Mouse (Mus musculus) erythroid progenitor cell, adult 5-6 weeks (primary cell): ENCODE results near the gene Babam2. TPM values are rescaled to one million over a fixed set of nuclear protein-coding genes. Genes with fewer than 3 reads are reported as not detected.
A peak's percentile ranks its signal among the peaks of the same experiment; 100 is the strongest.
"Not testable (repeated sequence)": the region's sequence is repeated elsewhere in the genome, so short reads cannot be mapped to it uniquely, and the experiment has no call there.

Experiments used
- ATAC-seq: replicated peaks from 2 replicates; pipeline ENCODE4 v1.8.0; 2016; ENCODE audit warnings: moderate number of reproducible peaks, mild to moderate bottlenecking, moderate TSS enrichment, inconsistent platforms; ENCODE audit not compliant: poor library complexity, low FRiP score, severe bottlenecking
- total RNA-seq, 2 experiments: library from RNA; stranded (forward) in 1 of 2; stranded (reverse) in 1 of 2; fragments of 150-400 nt in 1 of 2; fragments of 186-747, 209-891 nt in 1 of 2; gene quantifications; 2 replicates each; pipeline versions ENCODE4 v1.2.3 to v1.2.4; 2015 to 2017; ENCODE audit warnings: low replicate concordance in 2 of 2

Gene Babam2
- total RNA-seq, 2 experiments from 2014 or later = 31.0 to 46.9 TPM

- no peak for ATAC-seq
Observed at GRCm38 (mm10) chr5:31820801-31821200, 123.3 kb downstream of the Babam2 start.

DNA sequence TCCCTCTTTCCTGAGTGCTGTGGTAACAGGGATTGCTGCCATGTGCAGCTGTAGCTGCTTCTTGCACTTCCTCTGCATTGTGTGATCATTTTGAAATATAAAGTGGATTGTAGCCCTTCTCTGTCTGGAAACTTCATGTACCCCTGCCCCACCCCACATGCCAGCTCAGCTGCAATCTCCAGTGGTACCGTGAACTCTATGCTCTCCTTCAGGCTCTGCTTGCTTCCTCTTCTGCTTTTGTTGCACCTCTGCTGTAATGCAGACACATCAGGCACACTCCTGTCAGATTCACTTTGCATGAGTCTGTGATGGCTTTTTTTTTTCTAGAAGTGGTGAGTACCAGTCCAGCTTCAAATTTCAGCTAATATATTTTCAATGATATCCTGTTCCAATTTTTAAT lies 123.7 kb downstream of the Babam2 start:
- ATAC-seq = no peak

GRCm38 (mm10) chr5:31823673-31824072 lies 126.2 kb downstream of the Babam2 start:
- ATAC-seq = no peak

DNA sequence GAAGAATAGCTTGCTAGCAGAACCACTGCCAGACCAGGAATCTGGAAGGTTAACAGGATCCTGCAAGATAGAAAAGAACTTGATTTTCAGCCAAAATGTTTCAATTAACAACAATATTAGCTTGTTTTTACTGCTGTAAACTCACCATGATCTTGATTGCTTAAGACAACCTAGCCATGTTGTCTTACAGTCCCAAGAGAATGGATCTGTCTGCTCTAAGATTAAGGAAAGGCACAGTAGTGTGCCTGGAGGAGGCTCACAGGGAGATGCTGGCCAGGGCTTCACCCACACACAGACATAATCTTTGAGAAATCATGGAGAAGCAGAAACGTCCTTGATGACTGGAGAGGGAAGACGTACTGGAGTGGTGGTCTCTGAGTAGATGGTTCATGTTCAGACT lies 126.6 kb downstream of the Babam2 start:
- no peak for ATAC-seq

GRCm38 (mm10) chr5:31827304-31827703 lies 129.8 kb downstream of the Babam2 start:
- ATAC-seq = no peak

DNA sequence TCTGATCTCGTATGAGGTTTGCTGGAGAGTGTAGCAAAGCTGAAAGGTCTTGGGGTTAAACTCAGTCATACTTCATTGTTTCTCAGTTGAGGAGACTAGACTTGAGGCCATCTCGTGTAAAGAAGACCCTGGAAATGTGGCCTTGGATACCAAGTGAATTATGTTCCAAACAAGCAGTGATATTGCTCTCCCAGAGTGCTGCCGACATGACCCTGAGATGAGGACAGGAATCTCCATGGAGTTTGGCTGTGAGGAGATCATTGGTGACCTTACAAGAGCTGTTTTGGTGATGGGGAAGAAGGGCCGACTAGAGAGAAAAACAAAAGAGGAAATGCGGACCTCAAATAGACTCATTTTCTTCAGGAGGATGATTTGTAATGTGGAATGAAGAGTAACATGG lies 130.4 kb downstream of the Babam2 start:
- no peak for ATAC-seq

DNA sequence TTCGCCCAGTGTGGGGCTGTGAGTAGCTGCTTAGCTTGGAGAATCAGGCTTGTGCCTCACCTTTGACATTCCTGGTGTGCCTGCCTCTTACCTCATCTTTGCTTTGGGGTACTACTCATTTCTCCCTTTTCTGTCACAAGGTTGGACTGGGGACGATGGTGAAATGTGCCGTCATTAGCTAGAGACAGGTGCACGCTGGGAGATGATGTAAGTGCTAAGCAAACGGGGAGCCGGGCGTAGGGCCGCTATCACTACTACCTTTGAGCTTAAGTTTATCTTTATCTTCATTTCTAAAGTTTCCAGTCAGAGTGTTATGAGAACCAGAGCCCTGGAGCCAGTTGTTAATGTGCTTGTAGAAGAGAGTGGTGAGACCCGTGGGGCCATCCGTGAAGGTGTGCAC lies 131.3 kb downstream of the Babam2 start:
- ATAC-seq = no peak

- no peak for ATAC-seq
Observed at GRCm38 (mm10) chr5:31829588-31829987, 132.1 kb downstream of the Babam2 start.

DNA sequence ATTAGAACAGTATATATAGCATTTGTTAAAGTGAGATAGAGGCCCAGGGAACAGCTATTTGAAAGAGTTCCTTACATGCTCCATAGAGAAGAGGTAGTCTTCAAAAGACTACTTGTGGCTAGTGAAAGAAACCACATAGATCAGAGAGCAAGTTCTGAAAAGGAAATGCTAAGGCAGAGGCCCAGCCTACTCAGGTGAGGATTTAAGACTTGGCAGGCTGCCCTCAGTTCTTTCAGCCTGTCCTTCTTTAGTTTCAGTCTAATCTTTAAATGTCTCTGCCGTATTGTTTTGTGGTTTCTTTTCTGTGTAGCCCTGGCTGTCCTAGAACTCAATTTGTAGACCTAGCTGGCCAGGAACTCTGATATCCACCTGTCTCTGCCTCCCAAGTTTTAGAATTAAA lies 134.1 kb downstream of the Babam2 start:
- no peak for ATAC-seq

DNA sequence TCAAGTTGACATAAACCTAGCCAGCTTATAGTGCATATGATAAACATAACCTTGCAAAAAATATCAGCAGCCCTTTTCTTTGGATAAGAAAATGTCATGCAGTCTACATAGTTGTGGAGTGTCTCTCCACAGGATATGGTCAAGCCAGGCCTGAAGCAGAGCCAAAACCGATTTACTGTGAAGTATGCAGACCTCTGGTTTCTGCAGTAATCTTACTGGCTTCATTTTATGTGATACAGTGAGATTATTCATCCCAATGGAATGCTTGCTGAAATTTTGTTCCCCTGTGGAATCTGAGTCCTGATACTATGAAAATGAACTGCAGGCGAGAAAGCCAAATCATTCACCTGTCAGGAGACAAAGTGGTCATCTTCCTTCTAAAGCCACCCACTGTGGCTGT lies 138.2 kb downstream of the Babam2 start:
- no peak for ATAC-seq

DNA sequence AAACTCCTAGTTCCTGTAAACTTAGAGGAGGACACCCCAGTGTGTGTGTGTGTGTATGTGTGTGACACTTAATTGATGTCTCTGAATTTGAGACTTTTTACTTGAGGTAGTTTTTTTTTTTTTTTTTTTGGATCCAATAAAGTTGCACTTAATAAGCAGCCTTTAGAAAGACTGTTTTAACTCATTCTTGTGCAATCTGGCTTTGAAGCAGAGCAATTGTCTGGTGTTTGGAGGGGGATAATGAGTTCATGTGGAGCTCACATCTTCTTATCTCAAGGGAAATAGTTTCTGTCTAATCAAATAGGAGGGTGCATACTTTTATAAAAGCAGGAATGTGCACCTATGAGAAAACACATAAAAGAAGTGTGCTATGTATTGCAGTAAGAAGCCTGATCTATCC lies 142.5 kb downstream of the Babam2 start:
- ATAC-seq = no peak

DNA sequence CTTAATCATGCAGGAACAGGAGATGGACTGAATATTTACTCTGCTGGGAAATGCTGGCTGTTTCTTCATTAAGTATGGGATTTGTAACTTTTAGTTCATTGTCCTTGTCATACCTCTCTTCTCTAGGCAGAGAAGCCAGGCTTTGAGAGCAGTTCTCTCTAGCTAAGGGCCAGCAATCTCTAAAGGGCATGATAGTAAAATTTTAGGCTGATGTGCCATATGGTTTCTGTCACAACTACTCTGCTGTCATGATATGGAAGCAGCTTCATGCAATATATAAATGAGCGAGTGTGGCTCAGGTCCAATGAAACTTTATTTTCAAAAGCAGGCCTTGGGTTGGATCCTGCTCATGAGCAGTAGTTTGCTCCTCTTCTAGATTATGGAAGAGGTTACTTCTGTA lies 142.9 kb downstream of the Babam2 start:
- no peak for ATAC-seq

- ATAC-seq = no peak
Observed at GRCm38 (mm10) chr5:31844856-31845255, 147.4 kb downstream of the Babam2 start.

GRCm38 (mm10) chr5:31846971-31847370 lies 149.5 kb downstream of the Babam2 start:
- ATAC-seq = no peak

DNA sequence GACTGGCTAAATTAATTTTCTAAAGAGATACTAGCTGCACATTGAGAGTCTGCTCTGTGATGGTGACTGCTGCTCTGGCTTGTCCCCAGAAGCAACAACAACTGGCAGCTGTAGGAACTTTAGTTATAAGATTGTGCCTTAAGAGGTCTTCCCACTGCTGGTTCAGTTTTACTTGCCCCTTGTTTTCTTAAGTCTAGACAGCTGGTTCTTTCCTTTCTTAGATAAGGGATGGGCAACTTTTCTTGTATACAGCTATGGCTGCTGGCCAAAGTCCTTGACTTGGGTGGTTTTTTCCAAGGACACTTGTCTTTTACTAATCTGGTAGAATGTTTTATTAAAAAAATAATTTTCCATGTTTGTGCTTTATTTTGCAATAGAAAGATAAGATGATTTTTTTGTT lies 151.5 kb downstream of the Babam2 start:
- no peak for ATAC-seq

DNA sequence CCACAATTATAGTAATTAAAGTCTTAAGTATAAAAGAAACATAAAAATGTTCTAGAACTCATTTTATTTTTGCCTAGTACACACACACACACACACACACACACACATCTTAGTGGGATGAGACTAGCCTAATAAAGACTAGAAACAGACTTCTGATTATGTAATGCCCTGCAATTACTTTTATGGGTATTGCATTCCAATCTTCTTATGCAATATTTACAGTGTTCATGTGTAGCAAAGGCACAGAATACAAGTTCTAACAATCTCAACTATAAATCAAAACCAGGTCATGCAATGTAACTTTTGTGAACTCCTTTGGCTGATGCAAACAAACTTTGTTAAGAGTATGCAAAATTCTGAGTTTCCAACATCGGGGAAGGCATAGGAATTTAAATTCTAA lies 155.3 kb downstream of the Babam2 start:
- no peak for ATAC-seq

DNA sequence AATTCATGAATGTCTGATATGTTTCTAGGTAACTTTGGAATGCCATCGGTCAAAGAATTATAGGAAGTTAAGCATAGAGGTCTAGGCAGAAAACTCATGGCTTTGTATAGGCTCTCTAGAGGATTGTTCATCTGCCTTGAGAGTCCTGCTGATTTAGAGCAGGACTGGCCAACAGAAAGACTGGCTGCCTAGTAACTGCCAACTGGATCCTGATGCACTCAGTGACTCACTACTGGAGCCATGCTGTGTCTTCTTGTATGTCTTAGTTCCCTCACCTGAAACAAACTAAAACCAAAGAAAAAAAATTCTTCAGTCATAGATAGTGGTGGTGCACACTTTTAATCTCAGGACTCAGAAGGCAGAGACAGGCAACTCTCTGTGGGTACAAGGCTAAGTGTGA lies 156.3 kb downstream of the Babam2 start:
- ATAC-seq = no peak

DNA sequence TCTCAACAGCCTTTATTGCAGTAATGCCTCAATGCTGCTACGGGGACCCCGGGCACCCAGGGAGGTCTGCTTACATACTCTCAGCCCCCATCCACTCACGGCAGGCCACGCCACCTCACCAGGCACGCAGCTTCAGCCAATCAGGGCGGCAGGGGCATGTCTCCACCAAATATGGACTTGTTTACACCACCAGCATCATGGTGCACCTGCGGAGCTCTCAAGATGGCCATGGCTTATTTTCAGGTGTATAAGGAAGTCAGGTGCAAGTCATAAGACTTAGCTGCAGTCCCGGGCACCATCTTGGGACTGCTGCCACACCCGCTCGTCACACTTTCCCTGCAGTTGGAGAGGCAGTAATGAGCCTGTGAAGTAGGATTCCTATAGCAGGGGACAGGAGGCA lies 161.4 kb downstream of the Babam2 start:
- not testable (repeated sequence) for ATAC-seq

- no peak for ATAC-seq
Observed at GRCm38 (mm10) chr5:31860426-31860825, 162.9 kb downstream of the Babam2 start.

- 0 out of 2 replicates have a peak, but pooled peaks have one; percentile 6 for ATAC-seq
Observed at GRCm38 (mm10) chr5:31860831-31861624, 163.5 kb downstream of the Babam2 start.

- no peak for ATAC-seq
Observed at GRCm38 (mm10) chr5:31862753-31863468, 165.4 kb downstream of the Babam2 start.
